Mouse (Mus musculus) heart, postnatal 4 days (tissue): ENCODE measurements around the gene Cd59a. TPM values are rescaled to one million over a fixed set of nuclear protein-coding genes. Genes with fewer than 3 reads are reported as not detected.

Experiments used
- DNase-seq: peaks from one replicate; pipeline ENCODE4 v3.0.0; 2021
- total RNA-seq, 2 experiments: library from RNA; stranded (reverse); gene quantifications; 2 replicates each; pipeline ENCODE4 v1.2.3; 2021

The Cd59a gene
- total RNA-seq, 2 experiments from 2014 or later, result 28.1 to 31.9 TPM

- no peak for DNase-seq
These were observed 46.5 kb downstream of the Cd59a start for GRCm38 (mm10) chr2:104142140-104142539.

- DNase-seq, result no peak
These were observed 48.4 kb downstream of the Cd59a start for GRCm38 (mm10) chr2:104144004-104144403.

- peak; percentile 45 for DNase-seq
These were observed 50.4 kb downstream of the Cd59a start for GRCm38 (mm10) chr2:104145983-104146382.

GRCm38 (mm10) chr2:104147910-104148561 lies 52.4 kb downstream of the Cd59a start:
- no peak for DNase-seq

- DNase-seq, result no peak
These were observed 55.2 kb downstream of the Cd59a start for GRCm38 (mm10) chr2:104150608-104151397.

- no peak for DNase-seq
These were observed 57.7 kb downstream of the Cd59a start for GRCm38 (mm10) chr2:104153345-104153744.

- no peak for DNase-seq
These were observed 58.3 kb downstream of the Cd59a start for GRCm38 (mm10) chr2:104153876-104154275.

- no peak for DNase-seq
These were observed 62.2 kb downstream of the Cd59a start for GRCm38 (mm10) chr2:104157831-104158230.

GRCm38 (mm10) chr2:104163418-104163817 lies 67.8 kb downstream of the Cd59a start:
- no peak for DNase-seq

GRCm38 (mm10) chr2:104163978-104164487 lies 68.4 kb downstream of the Cd59a start:
- no peak for DNase-seq

Other genes starting within 250 kb of the Cd59a start
- 10 to 100 TPM; 25.0 to 25.4 TPM for gene Lmo2, start 137.8 kb upstream of the Cd59a start, total RNA-seq
- 10 to 100 TPM; 42.6 to 46.6 TPM for gene Fbxo3, start 68.1 kb upstream of the Cd59a start, total RNA-seq
- gene 4931422A03Rik, start 67.4 kb upstream of the Cd59a start, total RNA-seq, result not detected
- under 1 TPM; 0.17 to 0.29 TPM for gene Gm10912, start 30.0 kb upstream of the Cd59a start, total RNA-seq
- not detected for gene Gm10799, start 27.3 kb upstream of the Cd59a start, total RNA-seq
- 1 to 10 TPM; 1.2 to 1.8 TPM for gene Cd59b, start 26.0 kb upstream of the Cd59a start, total RNA-seq
- under 1 TPM; 0.68 to 0.69 TPM for gene A930018P22Rik, start 27.0 kb downstream of the Cd59a start, total RNA-seq